Mouse (Mus musculus) hindlimb bud, embryonic 11.5 days (tissue): ENCODE results near the gene Slc4a4.

Experiments
- DNase-seq: peaks from one replicate; pipeline ENCODE4 v3.0.0-alpha.2; 2012; ENCODE audit warnings: low read depth, low spot score; ENCODE audit errors: extremely low spot score

The Slc4a4 gene

GRCm38 (mm10) chr5:89141761-89142160 is 255.1 kb downstream of the Slc4a4 start:
- DNase-seq: no peak

GRCm38 (mm10) chr5:89146276-89146675 is 259.7 kb downstream of the Slc4a4 start:
- no peak for DNase-seq

- no peak for DNase-seq
These were observed 260.7 kb downstream of the Slc4a4 start for GRCm38 (mm10) chr5:89147282-89147790.

- no peak for DNase-seq
These were observed 262.9 kb downstream of the Slc4a4 start for GRCm38 (mm10) chr5:89149436-89150040.

- DNase-seq: no peak
These were observed 264.5 kb downstream of the Slc4a4 start for GRCm38 (mm10) chr5:89151076-89151475.

GRCm38 (mm10) chr5:89171025-89171718 is 284.6 kb downstream of the Slc4a4 start:
- no peak for DNase-seq

- DNase-seq: no peak
These were observed 303.4 kb downstream of the Slc4a4 start for GRCm38 (mm10) chr5:89190063-89190462.

GRCm38 (mm10) chr5:89194654-89195053 is 308.0 kb downstream of the Slc4a4 start:
- no peak for DNase-seq

- DNase-seq: no peak
These were observed 311.9 kb downstream of the Slc4a4 start for GRCm38 (mm10) chr5:89198501-89198900.

GRCm38 (mm10) chr5:89209973-89210703 is 323.5 kb downstream of the Slc4a4 start:
- DNase-seq: no peak

- DNase-seq: no peak
These were observed 324.4 kb downstream of the Slc4a4 start for GRCm38 (mm10) chr5:89211057-89211456.

- no peak for DNase-seq
These were observed 331.6 kb downstream of the Slc4a4 start for GRCm38 (mm10) chr5:89218222-89218621.

GRCm38 (mm10) chr5:89218709-89219108 is 332.1 kb downstream of the Slc4a4 start:
- DNase-seq: no peak

GRCm38 (mm10) chr5:89221658-89222057 is 335.0 kb downstream of the Slc4a4 start:
- DNase-seq: no peak

GRCm38 (mm10) chr5:89223061-89223740 is 336.6 kb downstream of the Slc4a4 start:
- DNase-seq: no peak

GRCm38 (mm10) chr5:89223744-89224368 is 337.2 kb downstream of the Slc4a4 start:
- DNase-seq: no peak

GRCm38 (mm10) chr5:89227948-89228347 is 341.3 kb downstream of the Slc4a4 start:
- no peak for DNase-seq

- DNase-seq: no peak
These were observed 343.0 kb downstream of the Slc4a4 start for GRCm38 (mm10) chr5:89229606-89230005.

- no peak for DNase-seq
These were observed 345.7 kb downstream of the Slc4a4 start for GRCm38 (mm10) chr5:89232313-89232712.

- no peak for DNase-seq
These were observed 365.2 kb downstream of the Slc4a4 start for GRCm38 (mm10) chr5:89251806-89252205.
